Mouse (Mus musculus) heart, postnatal 0 days (tissue): ENCODE results near the gene Ndufb8. TPM values are rescaled to one million over a fixed set of nuclear protein-coding genes. Genes with fewer than 3 reads are reported as not detected.

Experiments
- ATAC-seq: fragments of 200-750 bp; cut with Nextera tagmentation; 2 replicates; pipeline ENCODE4 v1.8.0; 2017; ENCODE audit warnings: low read depth, moderate number of reproducible peaks, moderate library complexity; ENCODE audit not compliant: insufficient read depth
- DNase-seq: peaks from one replicate; pipeline ENCODE4 v3.0.0-alpha.2; 2016; ENCODE audit warnings: low spot score
- H3K27ac ChIP-seq: fragments of 300-500 bp; sonication (generic); 2 replicates; pipeline ENCODE4 v1.5.1; 2014; ENCODE audit warnings: low read depth, mild to moderate bottlenecking
- H3K27me3 ChIP-seq: fragments of 300-500 bp; sonication (generic); 2 replicates; pipeline ENCODE4 v1.6.1; 2014; ENCODE audit warnings: low read length, mixed read lengths; ENCODE audit not compliant: control insufficient read depth, insufficient read depth
- H3K36me3 ChIP-seq: fragments of 300-500 bp; sonication (generic); replicated peaks from 2 replicates; pipeline ENCODE4 v1.6.1; 2014; ENCODE audit warnings: low read length, mixed read lengths; ENCODE audit not compliant: control insufficient read depth, insufficient read depth
- H3K4me1 ChIP-seq: fragments of 300-500 bp; sonication (generic); 2 replicates; pipeline ENCODE4 v1.6.1; 2014; ENCODE audit warnings: antibody characterized with exemption; ENCODE audit not compliant: control insufficient read depth, insufficient read depth
- H3K4me2 ChIP-seq: fragments of 300-500 bp; sonication (generic); 2 replicates; pipeline ENCODE4 v1.6.1; 2014; ENCODE audit warnings: low read depth, mild to moderate bottlenecking, low read length, moderate library complexity
- H3K4me3 ChIP-seq: fragments of 300-500 bp; sonication (generic); 2 replicates; pipeline ENCODE4 v1.5.1; 2014; ENCODE audit warnings: low read depth, low read length
- H3K9ac ChIP-seq: fragments of 300-500 bp; sonication (generic); replicated peaks from 2 replicates; pipeline ENCODE4 v1.6.1; 2014; ENCODE audit warnings: low read depth, low read length, mixed read lengths
- H3K9me3 ChIP-seq: fragments of 300-500 bp; sonication (generic); replicated peaks from 2 replicates; pipeline ENCODE4 v1.6.1; 2016; ENCODE audit warnings: low read length; ENCODE audit not compliant: control insufficient read depth
- CTCF ChIP-seq: IDR thresholded peaks from 2 replicates; pipeline ENCODE4 v1.5.1; 2016; ENCODE audit warnings: antibody characterized with exemption, control low read depth, low read depth
- EP300 ChIP-seq: IDR thresholded peaks from 2 replicates; pipeline ENCODE4 v1.6.1; 2016; ENCODE audit warnings: antibody characterized with exemption, low read depth
- WGBS: fragments of 180-500 bp; shearing (Covaris S2); extraction: QIAGEN DNeasy Blood & Tissue Kit; methylation state at CpG from one replicate; pipeline ENCODE4 v1.1.7; 2014; 5-methylcytosine and 5-hydroxymethylcytosine counted together
- polyA plus RNA-seq: library from polyadenylated mRNA; unstranded; fragments of >200 nt; fragmentation: Nextera tagmentation; extraction: Ambion mirVana; gene quantifications from 2 replicates; pipeline ENCODE4 v1.2.1, GENCODE M21; 2015
- total RNA-seq: library from RNA; depleted of rRNA; stranded (reverse); fragments of >200 nt; gene quantifications from 2 replicates; pipeline ENCODE4 v1.2.3, GENCODE M21; 2014; ENCODE audit warnings: low replicate concordance

Ndufb8 gene
- total and polyA plus RNA-seq, 2 experiments from 2014 or later, result 1,852 to 2,183 TPM

DNA sequence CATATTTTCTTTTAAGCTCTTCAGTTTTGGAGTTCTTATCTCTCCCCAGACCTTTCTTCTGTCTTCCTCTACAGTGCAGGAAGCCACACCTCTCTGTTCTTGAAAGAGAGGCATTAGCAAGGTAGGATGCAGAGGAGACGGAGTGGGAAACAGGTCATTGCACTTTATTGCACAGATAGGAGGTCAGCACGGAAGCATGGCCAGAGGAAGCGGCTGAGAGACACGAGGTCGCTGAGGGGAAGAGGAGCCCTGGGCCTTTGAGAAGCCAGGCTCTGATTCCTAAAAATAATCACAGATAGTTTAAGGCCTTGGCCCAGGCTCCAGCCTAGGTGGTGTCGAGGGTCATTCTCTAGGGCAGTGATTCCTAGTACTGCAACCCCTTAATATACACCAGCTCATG lies 39.5 kb downstream of the Ndufb8 start:
- no peak for DNase-seq
- H3K9ac ChIP-seq, result no peak overlapping the region
- WGBS, result 42% methylated on average over 6 of the region's 6 CpGs
- H3K4me1 ChIP-seq, result 0 out of 2 replicates have a peak, but pooled peaks cover 4% of the 10 kb centered on the region
- TF ChIP-seq EP300, result no peak
- TF ChIP-seq CTCF, result no peak
- no peak overlapping the region for H3K4me2 ChIP-seq
- no peak for ATAC-seq
- H3K27me3 ChIP-seq, result peaks cover 47% of the 10 kb centered on the region
- no peak overlapping the region for H3K27ac ChIP-seq
- H3K4me3 ChIP-seq, result no peak overlapping the region
- H3K9me3 ChIP-seq, result no peaks in the 10 kb centered on the region
- H3K36me3 ChIP-seq, result no peaks in the 10 kb centered on the region

DNA sequence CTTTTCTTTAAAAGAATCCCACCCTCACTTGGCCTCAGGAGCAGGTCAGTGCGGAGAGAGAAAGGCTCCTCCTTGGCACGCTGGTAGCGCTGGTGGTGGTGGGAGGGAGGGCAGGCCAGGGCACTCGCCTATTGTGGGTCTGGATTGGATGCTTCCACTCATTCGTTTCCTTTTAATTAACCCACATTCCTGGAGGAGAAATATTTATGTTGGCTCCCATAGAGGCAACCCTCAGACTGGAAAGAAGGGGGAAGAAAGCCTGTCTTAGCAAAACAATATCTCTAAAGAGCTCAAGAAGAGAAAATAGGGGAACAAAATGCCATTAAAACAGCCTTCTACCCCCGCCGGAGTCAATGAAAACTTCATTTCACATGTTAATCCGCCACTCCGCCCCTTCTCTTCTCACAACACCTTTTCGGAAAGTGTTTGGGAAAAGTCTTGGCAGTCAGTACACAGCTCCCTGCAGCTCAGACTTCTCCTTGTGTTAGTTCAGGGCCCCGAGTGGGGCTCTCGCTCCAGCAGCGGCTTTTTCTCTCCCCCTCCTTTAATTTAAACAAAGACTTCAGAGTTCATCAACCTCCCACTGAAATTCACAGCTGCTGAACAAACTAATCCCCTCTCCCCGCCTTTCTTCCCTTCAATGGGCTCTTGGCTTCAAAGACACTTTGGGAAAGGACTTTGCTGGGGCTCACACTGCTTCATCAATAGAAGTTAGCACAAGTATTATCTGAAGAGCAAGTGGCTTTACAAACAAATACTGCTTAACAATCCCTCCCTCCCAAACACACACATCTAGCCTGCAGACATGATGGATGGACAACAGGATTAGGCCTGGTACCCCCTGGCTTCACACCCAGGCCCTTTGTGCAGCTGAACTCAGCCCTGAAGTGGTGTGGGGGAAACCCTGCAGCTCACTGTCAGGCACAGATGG lies 40.5 kb downstream of the Ndufb8 start:
- Histone ChIP-seq H3K4me3 (no peak overlapping the region), H3K9me3 (no peaks in the 10 kb centered on the region), H3K27me3 (peaks cover 57% of the 10 kb centered on the region), H3K9ac (no peak overlapping the region), H3K4me2 (no peak overlapping the region), H3K36me3 (no peaks in the 10 kb centered on the region), H3K4me1 (0 out of 2 replicates have a peak, but pooled peaks cover 7% of the 10 kb centered on the region), H3K27ac (no peak overlapping the region)
- 48% methylated on average over 14 of the region's 14 CpGs for WGBS
- TF ChIP-seq CTCF, result no peak
- TF ChIP-seq EP300, result no peak
- DNase-seq (no peak), ATAC-seq (no peak)

DNA sequence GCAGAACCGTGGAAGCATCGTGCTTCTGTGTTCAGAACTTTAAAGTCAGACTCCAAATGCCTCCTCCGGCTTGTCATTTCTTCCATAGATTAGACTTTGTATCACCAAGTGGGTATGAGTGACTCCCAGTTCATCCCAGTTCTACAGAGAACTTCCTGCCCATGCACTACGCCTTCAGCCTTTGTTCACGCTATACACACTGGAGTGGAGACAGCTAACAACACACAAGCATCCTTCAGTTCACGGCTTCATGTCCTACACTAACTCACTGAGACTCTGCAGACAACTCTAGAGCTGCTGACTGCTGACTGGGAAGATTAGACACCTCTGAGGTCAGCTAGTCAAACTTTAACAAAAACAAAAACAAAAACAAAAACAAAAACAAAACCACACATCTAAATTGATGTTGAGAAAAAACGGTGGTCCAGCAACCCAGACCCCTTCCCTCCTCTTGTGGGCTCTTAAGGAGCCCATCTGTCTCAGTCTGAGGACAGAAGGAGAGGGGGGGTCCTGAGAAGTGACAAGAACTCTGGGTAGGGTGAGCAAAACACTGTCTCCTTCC lies 41.2 kb downstream of the Ndufb8 start:
- Histone ChIP-seq H3K9ac (no peak overlapping the region), H3K27me3 (peaks cover 63% of the 10 kb centered on the region), H3K36me3 (no peaks in the 10 kb centered on the region), H3K27ac (no peak overlapping the region), H3K4me3 (no peak overlapping the region), H3K4me1 (0 out of 2 replicates have a peak, but pooled peaks cover 7% of the 10 kb centered on the region), H3K9me3 (no peaks in the 10 kb centered on the region), H3K4me2 (no peak overlapping the region)
- no peak for TF ChIP-seq EP300
- ATAC-seq (no peak), DNase-seq (no peak)
- 29% methylated on average over 7 of the region's 7 CpGs for WGBS

DNA sequence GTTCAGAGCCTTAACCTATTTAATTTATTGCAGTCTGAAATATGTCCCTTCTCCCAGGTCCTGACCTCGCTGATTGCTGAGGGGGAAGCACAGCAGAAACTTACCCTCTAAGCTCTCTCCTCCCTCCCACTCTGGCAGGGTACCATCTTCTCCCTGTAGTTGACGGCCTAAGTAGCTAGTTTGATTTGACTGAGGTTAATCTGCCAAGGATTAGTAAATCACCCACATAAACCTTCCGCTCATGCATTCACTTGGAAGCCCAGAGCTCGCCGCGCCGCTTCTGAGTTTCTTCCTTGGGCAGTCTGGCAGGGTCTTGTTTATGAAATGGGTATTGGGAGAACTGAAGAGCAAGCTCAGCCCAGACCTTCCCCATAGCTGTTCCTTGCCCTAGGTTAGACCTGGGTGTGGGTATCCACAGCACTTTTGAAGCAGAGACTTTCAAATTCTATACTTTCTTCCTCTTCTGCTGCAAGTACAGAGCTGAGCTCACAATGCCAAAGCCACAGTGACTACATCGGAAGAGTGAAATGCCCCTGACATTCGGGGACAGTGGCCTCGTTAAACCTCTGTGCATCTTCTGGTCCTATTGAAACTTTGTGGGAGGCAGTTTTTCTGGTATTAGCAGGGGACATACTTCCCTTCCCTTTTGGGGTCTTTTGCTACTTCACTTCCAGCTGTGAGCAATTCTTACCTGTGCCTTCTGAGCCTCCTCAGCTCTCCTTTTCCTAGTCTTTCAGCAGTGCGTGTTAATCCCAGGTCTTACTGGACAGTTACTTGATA lies 42.0 kb downstream of the Ndufb8 start:
- Histone ChIP-seq H3K4me1 (0 out of 2 replicates have a peak, but pooled peaks cover 7% of the 10 kb centered on the region), H3K27me3 (peaks cover 69% of the 10 kb centered on the region), H3K9ac (no peak overlapping the region), H3K36me3 (no peaks in the 10 kb centered on the region), H3K4me3 (no peak overlapping the region), H3K4me2 (no peak overlapping the region), H3K27ac (no peak overlapping the region), H3K9me3 (no peaks in the 10 kb centered on the region)
- DNase-seq, result no peak
- 34% methylated on average over 11 of the region's 11 CpGs for WGBS
- no peak for ATAC-seq
- TF ChIP-seq EP300 (no peak), CTCF (no peak)

DNA sequence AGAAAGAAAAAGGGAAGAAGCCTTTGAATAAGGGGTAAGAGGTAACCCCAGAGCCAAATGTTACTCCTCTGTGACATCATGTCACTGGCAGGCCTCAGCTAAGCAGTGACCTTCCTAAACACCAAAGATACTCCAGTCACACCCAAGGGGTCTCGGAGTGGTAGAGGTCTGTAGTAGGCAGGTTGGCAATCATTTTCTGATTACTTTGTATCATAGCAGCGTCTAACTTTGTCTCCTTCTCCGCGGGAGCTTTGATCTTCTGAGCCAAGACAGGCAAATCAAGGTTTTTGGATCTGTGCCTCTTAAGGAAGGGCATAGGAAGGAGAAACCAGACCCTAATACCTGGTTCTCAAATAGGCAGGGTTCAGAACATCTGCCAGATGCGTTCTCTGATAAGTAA lies 42.6 kb downstream of the Ndufb8 start:
- H3K4me1 ChIP-seq, result 0 out of 2 replicates have a peak, but pooled peaks cover 7% of the 10 kb centered on the region
- WGBS, result 46% methylated on average over 5 of the region's 5 CpGs
- H3K36me3 ChIP-seq, result no peaks in the 10 kb centered on the region
- H3K27me3 ChIP-seq, result peaks cover 69% of the 10 kb centered on the region
- ATAC-seq, result no peak
- no peak for DNase-seq
- H3K9ac ChIP-seq, result no peak overlapping the region
- TF ChIP-seq EP300, result no peak
- no peak for TF ChIP-seq CTCF
- no peak overlapping the region; the same call in 1 of the 2 replicates for H3K4me2 ChIP-seq
- no peaks in the 10 kb centered on the region for H3K9me3 ChIP-seq
- H3K4me3 ChIP-seq, result no peak overlapping the region
- H3K27ac ChIP-seq, result no peak overlapping the region
